Mouse (Mus musculus) gastrocnemius, postnatal 10 days (tissue): ENCODE measurements around the gene Hddc3. TPM values are rescaled to one million over a fixed set of nuclear protein-coding genes. Genes with fewer than 3 reads are reported as not detected.
"Not testable (repeated sequence)": the region's sequence is repeated elsewhere in the genome, so short reads cannot be mapped to it uniquely, and the experiment has no call there.

Experiments used
- DNase-seq: peaks from one replicate; pipeline ENCODE4 v3.0.0; 2021; ENCODE audit warnings: mixed read lengths
- long read RNA-seq, 2 experiments: library from polyadenylated mRNA; stranded (forward); transcript quantifications; one replicate each; pipeline ENCODE4 v2.0.0; 2021
- total RNA-seq, 2 experiments: library from RNA; stranded (reverse); gene quantifications; 2 replicates each; pipeline ENCODE4 v1.2.3; 2021

Gene Hddc3
- total RNA-seq, result 10 to 100 TPM; 39.9 to 45.0 TPM
- long read RNA-seq, experiment 1, transcript Hddc3-201 (4 exons, 1,510 nt), result major isoform, 12 of 17 reads
- long read RNA-seq, experiment 1, partial matches to known transcripts, result 0 of 17 reads
- long read RNA-seq, experiment 1, other reads (novel, unspliced or antisense), result 3 of 17 reads
- long read RNA-seq, experiment 2, transcript Hddc3-201 (4 exons, 1,510 nt), result major isoform, 9 of 18 reads
- long read RNA-seq, experiment 2, partial matches to known transcripts, result 1 of 18 reads
- long read RNA-seq, experiment 2, other reads (novel, unspliced or antisense), result 7 of 18 reads

DNA sequence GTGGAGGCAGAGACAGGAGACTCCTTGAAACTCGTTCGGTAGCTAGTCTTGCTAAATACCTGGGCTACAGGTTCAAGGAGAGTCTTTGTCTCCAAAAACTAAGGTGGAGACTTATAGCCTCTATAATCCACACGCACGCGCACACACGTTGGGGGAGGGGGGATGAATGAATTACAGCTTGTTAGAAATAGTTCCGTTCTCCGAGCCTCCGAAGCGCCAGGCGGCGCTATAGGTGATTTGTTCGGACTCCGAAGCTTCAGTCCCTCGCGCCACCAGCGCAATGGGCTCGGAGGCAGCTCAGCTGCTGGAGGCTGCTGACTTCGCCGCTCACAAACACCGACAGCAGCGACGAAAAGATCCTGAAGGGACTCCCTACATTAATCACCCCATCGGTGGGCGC lies at the start of gene Hddc3:
TSS of gene Hddc3 (plus strand) at position 247 of the 400 bp plus-strand sequence.
- peak; percentile 96 for DNase-seq

DNA sequence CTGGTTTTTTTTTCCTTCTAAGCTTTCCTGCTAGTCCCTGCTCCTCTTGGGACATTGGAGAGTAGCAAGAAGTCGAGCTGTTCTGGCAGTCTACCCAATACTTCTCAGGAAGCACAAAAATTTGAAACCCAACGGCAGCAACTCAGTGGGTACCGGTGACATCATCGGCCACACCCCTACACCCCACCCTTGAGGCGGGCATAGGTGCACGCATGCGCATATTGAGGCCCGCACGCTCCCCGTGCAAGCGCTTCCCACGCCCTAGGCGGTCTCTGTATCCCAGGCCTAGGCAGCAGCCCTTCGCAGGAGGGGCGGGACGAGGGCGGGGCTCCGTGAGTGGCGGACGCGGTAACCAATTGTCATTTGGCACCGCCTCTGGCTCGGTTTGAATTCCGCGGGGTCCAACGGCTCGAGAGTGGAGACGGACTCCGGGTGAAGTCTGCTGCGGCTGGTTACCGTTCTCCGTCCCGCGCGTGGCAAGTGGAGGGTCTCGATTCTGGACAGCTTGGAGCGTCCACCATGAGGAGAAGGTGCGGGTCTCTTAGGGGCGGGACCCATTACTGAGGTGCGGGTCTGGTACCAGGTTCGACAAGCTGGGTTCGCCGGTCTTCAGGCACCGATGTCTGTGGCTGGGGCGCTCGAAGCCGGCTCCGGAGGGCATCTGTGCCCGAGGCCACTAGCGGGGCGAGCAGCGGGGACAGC lies 48.7 kb upstream of the Hddc3 start, which contains the start of gene Prc1:
TSS of gene Prc1 (plus strand) at position 389 of the 702 bp plus-strand sequence.
- DNase-seq, result peak; percentile 95

DNA sequence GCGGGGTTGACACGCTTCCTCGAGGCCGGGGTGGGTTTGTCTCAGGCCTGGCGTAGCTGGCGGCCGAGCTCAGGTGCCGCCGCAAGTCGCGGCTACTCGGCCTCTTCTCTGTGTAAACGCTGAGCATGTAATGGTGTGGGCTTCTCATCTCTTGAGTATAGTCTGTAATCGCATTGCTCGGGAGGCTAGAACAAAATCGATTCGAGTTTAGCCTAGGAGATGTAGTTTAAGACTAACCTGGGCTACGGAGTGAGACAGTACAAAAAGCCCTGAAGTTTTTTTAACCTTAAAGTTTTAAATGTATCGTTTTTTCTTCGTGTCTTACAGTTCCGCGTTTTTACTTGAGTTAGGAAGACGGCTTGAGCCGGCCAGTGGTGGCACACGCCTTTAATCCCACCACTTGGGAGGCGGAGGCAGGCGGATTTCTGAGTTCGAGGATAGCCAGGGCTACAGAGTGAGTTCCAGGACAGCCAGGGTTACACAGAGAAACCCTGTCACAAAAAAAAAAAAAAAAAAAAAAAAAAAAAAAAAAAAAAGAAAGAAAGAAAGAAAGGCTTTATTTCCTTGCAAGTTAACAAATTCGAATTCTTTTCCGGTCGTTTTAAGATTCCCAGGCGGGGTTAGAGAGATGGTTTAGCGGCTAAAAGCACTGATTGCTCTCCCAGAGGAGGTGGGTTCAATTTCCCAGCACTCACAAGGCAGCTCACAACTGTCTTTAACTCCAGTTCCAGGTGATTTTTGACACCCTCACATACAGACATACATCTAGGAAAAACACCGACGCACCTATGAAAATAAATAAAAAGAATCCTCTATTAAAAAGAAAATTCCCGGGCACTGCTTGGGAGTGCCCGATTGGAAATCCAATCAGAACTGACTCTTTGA lies 47.9 kb upstream of the Hddc3 start:
- DNase-seq, result no peak

DNA sequence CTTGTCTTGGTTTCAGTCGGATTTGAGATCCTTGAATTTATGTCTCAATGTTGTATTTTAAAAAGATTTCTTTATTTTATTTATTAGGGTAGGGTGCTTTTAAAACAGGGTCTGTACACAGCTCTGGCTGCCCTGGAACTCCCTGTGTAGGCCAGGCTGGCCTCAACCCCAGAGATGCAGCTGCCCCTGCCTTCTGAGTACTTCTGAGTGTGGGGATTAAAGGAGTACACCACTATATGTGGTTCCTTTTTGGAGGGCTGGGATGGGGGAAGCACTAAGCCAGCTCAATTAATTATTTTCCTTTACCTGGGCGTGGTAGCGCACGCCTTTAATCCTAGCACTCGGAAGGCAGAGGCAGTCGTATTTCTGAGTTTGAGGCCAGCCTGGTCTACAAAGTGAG lies 46.4 kb upstream of the Hddc3 start:
- DNase-seq, result no peak

DNA sequence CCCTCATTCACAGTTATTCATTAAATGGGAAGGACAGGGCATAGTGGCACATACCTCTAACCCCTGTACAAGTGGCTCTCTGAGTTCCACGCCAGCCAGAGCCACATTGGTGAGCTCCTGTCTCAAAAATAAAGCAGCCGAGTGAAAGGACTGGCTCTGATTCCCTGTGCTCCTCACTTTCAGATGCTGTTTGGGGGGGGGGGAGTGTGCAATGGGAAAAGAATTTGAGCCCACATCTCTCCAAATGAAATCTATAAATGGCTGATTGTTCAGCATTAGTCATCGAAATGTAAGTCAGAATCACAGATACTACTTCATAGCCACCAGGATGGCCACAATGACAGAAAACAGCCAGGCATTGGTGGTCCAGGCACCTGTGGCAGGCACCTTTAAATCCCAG lies 45.9 kb upstream of the Hddc3 start:
- DNase-seq, result no peak

DNA sequence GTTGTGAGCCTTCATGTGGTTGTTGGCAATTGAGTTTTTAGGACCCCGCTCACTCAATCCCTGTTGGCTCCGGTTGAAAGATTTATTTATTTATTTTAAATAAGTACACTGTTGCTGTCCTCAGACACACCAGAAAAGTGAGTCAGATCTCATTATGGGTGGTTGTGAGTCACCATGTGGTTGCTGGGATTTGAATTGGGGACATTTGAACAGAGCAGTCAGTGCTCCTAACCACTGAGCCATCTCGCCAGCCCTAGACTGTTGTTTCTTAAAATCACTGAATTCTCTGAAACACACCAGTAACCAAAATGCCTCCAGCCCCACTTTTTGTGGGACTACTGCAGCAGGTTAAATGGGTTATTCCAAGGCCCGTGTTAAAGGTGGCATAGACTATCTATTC lies 44.1 kb upstream of the Hddc3 start:
- no peak for DNase-seq

DNA sequence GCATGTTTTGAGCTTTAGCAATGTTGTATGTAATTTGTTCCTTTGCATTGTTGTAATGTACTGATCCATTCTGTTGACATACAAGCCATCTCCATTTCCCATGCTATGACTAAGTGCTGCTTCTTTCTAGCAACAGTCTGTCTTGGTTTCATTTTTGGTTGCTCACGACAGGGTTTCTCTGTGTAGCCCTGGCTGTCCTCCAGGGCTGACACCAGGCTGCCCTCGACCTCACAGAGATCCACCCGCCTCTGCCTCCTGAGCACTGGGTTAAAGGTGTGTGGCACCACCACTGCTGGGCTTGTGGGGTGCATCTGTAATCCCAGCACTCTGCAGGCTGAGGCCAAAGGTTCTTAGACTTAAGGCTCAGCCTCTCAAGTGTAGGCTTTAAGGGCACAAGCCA lies 43.3 kb upstream of the Hddc3 start:
- no peak for DNase-seq

DNA sequence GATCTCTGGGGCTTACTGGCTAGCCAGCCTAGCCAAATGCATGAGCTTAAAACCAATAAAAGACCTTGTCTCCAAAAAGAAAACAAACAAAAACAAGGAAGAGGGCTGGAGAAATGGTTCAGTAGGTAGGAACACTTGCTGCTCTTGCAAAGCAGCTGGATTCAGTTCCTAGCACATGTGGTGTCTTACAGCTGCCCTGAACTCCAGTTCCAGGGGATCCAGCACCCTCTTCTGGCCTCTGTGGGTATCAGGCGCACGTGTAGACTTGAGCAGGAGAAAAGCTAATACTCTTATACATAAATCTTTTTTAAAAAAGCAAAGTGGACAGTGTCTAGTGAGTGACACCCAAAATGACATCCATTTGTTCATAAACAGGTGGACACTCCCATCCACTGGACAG lies 41.4 kb upstream of the Hddc3 start:
- DNase-seq, result no peak

DNA sequence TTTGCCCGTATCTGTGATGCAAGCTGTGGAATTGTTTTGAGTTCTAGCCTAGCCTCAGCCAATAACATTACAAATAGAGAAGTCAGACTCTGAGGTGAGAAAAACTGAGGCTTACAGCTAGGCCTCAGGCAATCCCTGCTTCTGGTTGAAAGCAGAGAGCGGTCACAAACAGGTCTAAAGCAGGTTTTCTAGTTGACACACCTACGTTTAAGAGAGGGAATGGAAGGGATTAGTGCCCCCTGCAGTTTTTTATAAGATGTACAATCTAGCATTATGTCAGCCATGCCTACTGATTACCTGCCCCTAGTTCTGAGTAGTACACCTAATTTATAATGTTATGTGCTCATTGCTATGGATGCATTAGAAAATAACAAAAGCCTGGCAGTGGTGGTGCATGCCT lies 35.1 kb upstream of the Hddc3 start:
- no peak for DNase-seq

DNA sequence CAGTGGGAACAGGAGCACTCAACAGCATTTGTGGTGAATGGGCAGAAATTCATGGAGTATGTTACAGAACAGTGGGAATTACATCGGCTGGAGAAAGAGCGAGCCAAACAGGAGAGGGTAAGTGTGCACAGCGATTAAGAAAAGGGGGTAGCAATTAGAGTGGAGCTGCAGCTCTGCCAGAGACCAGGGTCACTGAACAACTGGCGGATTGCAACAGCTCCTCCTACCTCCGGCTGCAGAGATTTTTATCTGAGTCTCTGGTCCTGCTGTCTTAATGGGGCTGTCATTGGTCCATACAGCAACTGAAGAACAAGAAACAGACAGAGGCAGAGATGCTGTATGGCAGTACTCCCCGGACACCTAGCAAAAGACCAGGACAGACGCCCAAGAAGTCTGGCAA lies 32.1 kb upstream of the Hddc3 start:
- DNase-seq, result no peak

DNA sequence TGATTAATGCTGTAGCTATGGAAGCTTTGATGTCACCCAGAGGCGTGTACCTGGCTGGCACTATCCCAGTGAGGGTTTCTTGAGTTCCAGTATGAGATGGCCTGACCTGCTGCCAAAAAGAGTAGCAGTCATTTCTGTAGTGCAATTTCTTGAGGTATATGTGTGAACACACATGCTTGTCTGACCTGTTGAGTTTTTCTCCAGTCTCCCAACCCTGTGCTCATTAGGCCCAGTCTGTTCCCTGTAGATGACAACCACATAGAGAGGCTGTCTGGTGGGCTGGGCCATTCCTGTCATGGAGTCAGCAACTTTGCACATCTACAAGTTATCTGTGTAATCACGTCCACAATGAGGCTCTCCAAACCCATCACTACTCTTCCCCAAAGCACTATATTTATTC lies 27.2 kb upstream of the Hddc3 start:
- DNase-seq, result no peak

DNA sequence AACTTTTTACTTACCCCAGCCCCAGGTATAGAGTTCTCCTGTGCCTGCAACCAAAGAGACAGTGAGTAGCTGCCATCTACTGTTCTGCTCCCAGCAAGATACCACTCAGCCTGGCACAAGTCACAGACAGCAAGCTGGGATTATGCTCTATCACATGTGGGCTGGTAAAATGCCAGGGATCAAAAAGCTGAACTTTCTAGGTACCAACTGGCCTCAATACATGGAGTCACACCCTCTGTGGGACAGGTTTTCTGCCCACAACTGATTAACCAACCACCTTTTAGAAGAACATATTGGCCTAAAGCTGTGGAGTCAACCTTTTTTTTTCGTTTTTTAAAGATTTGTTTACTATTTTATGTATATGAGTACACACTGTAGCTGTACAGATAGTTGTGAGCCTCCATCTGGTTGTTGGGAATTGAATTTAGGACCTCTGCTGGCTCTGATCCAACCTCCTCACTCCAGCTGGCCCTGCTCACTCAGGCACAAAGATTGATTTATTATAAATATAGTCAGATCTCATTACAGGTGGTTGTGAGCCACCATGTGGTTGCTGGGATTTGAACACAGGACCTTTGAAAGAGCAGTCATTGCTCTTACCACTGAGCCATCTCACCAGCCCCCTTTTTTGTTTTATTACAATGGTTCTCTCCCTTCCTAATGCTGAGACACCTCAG lies 25.3 kb upstream of the Hddc3 start:
- DNase-seq, result no peak

DNA sequence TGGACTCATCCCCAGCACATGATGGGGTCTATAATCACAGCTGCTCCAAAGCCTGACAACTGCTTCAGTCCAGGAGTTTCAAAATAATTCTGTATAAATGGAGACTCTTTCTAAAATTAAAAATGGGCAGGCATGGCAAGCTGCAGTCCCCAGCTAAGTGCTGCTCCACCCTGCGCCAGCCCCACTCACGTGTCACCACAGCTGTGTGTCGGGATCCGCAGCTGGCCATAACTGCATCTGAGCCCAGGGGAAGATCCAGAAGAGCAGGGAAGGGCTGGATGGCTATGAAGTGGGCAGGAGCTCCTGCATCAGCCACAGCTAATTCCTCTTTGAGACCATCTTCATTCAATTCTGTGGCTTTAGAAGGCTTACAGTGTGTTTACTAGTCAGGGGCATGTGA lies 24.2 kb upstream of the Hddc3 start:
- DNase-seq, result no peak

DNA sequence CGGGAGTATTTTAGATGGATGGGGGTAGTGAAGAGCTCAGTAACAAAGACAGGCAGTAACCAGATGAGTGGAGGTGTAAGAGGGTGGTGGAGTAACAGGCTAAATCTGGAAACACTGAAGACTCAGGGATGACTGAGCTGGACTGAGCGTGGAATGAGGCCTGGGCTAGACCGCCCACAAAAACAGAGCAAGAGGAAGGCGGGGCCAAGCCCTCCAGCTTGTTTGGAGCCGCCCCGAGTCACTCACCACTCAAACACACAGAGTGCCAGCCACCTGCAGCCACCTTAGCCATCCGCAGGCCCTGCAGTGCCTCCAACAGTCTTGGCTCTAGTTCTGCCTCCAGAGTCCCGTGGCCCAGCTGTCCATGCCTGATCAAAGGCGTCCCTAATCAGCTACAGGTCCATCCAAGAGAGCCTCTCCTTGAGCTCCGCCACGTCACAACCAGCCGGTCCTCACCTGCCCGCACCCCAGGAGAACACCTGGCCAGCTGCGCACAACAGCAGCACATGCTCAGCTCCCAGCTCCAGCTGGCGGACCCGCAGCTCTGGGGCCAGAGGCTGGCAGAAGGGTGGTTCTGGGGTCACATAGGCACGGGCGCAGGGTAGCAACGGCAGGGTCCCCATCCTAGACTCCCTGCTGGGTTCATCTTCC lies 22.9 kb upstream of the Hddc3 start:
- no peak for DNase-seq

DNA sequence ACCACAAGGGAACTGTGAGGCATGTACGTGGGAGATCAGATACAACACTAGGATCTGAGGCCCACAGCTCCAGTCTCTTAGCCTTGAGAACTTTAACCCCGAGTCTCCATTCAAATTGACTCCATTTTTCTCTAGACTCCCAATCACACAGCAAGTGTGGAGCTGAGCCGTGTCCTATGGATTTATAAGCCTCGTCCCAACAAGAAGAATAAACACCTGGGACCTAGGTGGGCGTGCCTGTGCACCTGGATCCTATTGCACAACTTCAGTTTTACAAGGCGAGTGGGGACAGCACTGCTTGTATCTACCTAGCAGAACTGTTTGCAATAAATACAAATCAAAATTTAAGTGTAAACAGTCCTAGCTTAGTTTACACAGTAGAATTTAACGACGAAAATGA lies 19.6 kb upstream of the Hddc3 start:
- no peak for DNase-seq

DNA sequence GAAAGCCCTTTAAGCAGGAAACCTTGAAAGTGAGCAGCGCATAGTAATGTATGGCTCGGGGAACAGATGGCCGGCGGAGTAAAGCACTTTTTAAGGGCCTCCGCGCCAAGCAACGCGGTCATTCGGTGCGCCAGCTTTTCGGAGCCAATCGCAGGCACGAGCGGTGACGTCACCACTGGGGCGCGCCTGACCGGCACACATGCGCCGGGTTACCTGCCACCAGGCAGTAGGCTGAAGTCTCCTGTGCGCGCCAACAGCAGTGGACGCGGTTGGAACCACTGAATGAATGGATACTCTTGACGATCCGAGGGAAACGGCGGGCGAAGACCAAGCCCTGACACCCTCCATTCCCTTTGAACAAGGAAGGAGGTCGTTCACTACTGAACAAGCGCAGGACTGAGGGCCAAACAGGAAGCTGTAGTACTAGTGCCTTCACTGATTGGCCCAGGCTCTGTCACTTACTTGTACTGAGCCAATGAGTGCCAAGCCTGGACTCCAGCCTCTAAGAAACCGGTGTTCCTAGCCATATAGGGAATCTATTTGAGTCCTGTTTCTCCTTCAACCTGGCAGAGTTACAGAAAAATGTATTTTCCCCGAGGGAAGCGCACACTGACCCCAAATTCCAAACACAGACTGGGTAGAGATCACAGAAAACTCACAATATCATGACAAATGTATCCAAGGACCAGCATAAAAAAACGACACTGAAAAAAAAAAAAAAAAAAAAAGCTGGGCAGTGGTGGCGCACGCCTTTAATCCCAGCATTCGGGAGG lies 18.7 kb upstream of the Hddc3 start, which contains the start of gene Rccd1:
TSS of gene Rccd1 (minus strand) at position 412 of the 773 bp plus-strand sequence.
- peak; percentile 94 for DNase-seq

DNA sequence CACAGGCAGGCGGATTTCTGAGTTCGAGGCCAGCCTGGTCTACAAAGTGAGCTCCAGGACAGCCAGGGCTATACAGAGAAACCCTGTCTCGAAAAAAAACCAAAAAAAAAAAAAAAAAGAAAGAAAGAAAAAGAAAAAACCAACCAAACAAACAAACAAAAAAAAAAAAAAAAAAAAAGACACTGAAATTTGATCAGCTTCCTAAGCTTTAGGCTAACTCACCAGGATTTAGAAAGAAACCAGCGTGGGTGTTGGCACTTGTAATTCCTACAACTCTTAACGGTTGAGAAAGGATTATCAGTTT lies 18.1 kb upstream of the Hddc3 start:
- DNase-seq, result not testable (repeated sequence)

DNA sequence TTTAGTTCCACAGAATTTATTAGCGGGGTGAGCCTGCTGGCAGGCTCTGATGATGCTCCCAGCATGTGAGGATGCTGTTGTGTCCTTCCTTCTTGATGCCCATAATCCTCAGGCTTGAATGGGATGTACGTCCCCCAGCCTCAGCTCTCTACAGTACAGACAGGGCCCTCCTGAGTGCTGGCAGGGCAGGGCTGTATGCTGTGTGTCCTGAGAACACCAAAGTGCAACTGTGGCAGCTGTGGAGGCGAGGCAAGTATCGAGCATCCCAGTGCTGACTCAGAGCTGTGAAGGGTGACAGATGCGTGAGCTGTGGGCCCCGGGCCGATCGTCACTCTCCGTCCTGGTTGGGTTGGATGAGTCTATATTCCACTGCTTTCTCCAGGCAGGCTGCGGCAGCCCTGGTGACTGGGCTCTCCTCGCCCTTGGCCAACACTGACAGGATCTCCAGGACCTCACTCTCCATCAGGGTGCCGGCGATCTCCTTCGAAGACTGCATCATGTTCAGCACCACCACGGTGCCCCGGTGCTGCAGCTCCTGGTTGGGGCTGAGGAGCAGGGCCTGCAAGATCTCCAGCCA lies 17.5 kb upstream of the Hddc3 start:
- DNase-seq, result no peak

DNA sequence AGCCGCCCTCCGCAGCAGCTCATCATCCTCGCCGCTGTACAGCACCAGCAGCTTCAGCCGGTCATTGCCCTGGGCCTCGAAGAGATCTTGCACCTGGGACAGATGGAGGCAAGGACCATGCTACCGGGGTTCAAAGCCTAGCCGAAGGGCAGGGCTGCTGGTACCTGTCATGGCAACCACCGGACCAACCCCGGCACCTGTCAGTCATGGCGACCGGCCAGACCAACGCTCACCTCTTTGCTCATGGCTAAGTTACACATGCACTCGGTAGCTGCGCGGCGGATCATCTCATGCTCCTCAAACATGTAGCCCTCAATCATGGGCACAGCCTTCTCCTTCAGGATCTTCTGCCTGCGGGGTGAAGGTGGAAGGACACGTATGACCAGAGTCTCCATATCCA lies 16.8 kb upstream of the Hddc3 start:
- DNase-seq, result no peak

DNA sequence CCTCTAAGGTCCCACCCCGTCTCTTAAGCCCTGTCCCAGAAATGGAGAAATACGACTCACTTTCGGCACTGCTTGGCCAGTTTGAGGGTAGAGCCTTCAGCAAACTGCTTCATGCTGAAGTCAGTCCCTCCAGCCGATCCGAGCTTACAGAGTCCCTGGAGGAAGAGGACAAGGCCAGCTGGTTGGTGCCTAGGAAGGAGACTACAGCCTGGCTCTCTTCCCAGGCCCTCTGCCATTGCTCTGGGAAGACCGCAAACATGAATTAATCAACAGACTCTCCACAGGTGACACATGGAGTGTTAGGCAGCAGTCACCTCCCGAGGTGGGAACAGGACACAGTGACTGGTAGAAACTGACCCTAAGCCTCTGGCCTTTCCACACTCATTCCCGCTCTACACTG lies 12.6 kb upstream of the Hddc3 start:
- no peak for DNase-seq

DNA sequence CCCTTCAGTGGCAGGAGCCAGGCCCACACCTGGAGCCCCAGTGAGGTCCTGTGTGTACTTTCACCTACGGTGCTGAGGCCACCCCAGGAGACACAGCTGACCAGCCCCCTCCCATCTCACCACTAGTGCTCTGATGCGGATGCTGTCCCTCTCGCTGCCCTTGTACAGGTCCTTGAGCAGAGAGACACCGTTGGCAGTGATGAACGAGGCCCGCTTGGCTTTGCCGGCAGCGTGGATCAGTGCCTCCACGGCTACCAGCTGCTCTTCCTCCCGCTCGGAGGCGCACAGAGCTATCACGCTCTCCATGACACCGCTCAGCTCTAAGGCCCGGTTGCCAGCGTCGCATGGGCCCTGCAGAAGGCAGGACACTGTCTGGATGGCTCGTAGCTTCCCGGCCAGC lies 11.5 kb upstream of the Hddc3 start:
- no peak for DNase-seq
